Mouse (Mus musculus) heart, postnatal 25 days (tissue): ENCODE results near the gene Rbm15. TPM values are rescaled to one million over a fixed set of nuclear protein-coding genes. Genes with fewer than 3 reads are reported as not detected.

ENCODE experiments used
- total RNA-seq, 2 experiments: library from RNA; stranded (reverse); gene quantifications; 2 replicates each; pipeline ENCODE4 v1.2.3; 2021

Gene Rbm15
- total RNA-seq, 2 experiments from 2014 or later: 20.5 to 23.7 TPM

Other genes starting within 250 kb of the Rbm15 start
- 1 to 10 TPM; 1.4 to 2.0 TPM for gene Kcna2, start 232.5 kb downstream of the Rbm15 start, total RNA-seq
- not detected for gene Kcna10, start 150.6 kb downstream of the Rbm15 start, total RNA-seq
- gene Cym, start 111.9 kb downstream of the Rbm15 start, total RNA-seq: under 1 TPM in 1 of 2 experiments, not detected in 1; 0.22 TPM
- gene A630076J17Rik, start 103.1 kb downstream of the Rbm15 start, total RNA-seq: not detected
- gene Prok1, start 94.0 kb downstream of the Rbm15 start, total RNA-seq: not detected
- 10 to 100 TPM; 65.2 to 66.1 TPM for gene Lamtor5, start 54.8 kb downstream of the Rbm15 start, total RNA-seq
- under 1 TPM; 0.26 to 0.36 TPM for gene Slc16a4, start 42.4 kb downstream of the Rbm15 start, total RNA-seq
- under 1 TPM; 0.06 to 0.16 TPM for gene Kcnc4, start 125.9 kb upstream of the Rbm15 start, total RNA-seq
- 1 to 10 TPM; 1.5 to 2.4 TPM for gene Slc6a17, start 184.3 kb upstream of the Rbm15 start, total RNA-seq
- gene Ubl4b, start 221.4 kb upstream of the Rbm15 start, total RNA-seq: not detected